Mouse (Mus musculus): ENCODE measurements around the gene Mcm2.

DNA sequence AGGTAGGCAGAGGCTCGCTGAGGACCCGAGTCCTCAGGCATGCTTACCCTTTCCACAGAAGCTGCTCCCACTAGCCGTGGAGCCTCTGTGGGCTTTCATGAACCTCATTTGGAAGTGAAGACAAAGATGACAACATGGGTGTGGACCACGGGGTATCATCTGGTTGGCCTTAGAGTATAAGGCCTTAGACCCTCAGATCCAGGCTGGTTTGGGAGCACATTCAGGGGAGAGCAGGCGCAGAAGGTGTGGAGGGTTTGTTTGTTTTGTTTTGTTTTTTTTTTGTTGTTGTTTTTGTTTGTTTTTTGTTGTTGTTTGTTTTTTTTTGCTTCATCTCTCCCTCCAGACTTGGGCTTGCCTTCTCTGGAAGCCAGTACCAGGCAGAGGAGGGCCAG, 40.1 kb upstream of the Mcm2 start:
- no peak for TF ChIP-seq CTCF (conservative IDR thresholded peaks at IDR 0.05 in 1 of 2, IDR thresholded peaks at IDR 0.05 in 1 of 2; ENCODE audit: low read depth in 2 of 2, low read length in 2 of 2)
- no peak for TF ChIP-seq CHD2 (IDR thresholded peaks at IDR 0.05; ENCODE audit: low read length)
- TF ChIP-seq MAX (IDR thresholded peaks at IDR 0.05; ENCODE audit: low read length) = no peak
